Mouse (Mus musculus) ES-E14 (cell line): Measurements from ENCODE around the gene Stn1.

Experiments
- CHD2 ChIP-seq: IDR thresholded peaks from 2 replicates; pipeline ENCODE4 v1.6.1; 2014; ENCODE audit warnings: mild to moderate bottlenecking, low read depth, low read length, inconsistent platforms
- MAFK ChIP-seq: IDR thresholded peaks from 2 replicates; pipeline ENCODE4 v1.6.1; 2014; ENCODE audit warnings: mild to moderate bottlenecking, low read depth, low read length, inconsistent platforms; ENCODE audit not compliant: insufficient read depth

DNA sequence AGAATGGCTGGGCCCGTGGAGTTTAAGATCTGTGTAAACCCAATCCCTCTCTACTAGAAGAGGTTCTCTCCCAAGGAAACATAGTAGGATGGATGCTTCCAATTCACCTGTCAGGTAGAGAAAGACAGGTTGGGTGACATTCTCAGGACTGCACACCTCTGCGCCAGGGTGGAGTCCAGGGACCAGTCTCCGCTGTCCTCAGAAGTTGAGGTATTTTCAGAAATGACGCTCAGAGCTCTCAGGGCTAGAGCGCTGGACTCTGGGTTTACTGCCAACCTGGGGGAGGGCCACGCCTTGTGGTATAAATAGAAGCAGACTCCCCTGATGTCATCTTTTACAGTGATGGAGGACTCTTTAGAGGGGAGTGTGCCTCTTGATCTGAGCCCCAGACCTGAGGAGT lies 572 bp upstream of the Stn1 start:
- TF ChIP-seq CHD2, result no peak
- no peak for TF ChIP-seq MAFK
